Mouse (Mus musculus) heart, adult 2 months (tissue): ENCODE data around the gene Gm20547.

Experiments
- CTCF ChIP-seq: fragments of 200-600 bp; IDR thresholded peaks from 2 replicates; pipeline ENCODE4 v1.8.1; 2022; ENCODE audit warnings: antibody characterized with exemption, mild to moderate bottlenecking, moderate library complexity
- EP300 ChIP-seq: fragments of 200-500 bp; IDR thresholded peaks from 2 replicates; pipeline ENCODE4 v1.6.1; 2011; ENCODE audit warnings: low read depth, low read length, control low read depth; ENCODE audit not compliant: insufficient read depth
- POLR2A ChIP-seq: fragments of 200-500 bp; IDR thresholded peaks from 2 replicates; pipeline ENCODE4 v1.6.1; 2011; ENCODE audit warnings: mild to moderate bottlenecking, low read depth, low read length, control low read depth; ENCODE audit not compliant: insufficient read depth

- TF ChIP-seq EP300 = no peak
- TF ChIP-seq CTCF = no peak
- no peak for TF ChIP-seq POLR2A
Measured at GRCm38 (mm10) chr17:34807176-34807575, 74.7 kb downstream of the Gm20547 start.
